Mouse (Mus musculus): ENCODE measurements around the gene Gm17078. TPM values are rescaled to one million over a fixed set of nuclear protein-coding genes. Genes with fewer than 3 reads are reported as not detected.
A peak's percentile ranks its signal among the peaks of the same experiment; 100 is the strongest.
"Not testable (repeated sequence)": the region's sequence is repeated elsewhere in the genome, so short reads cannot be mapped to it uniquely, and the experiment has no call there.

The Gm17078 gene
- not detected in 2 replicates for polyA plus RNA-seq (2012; rRNA removed)

- no peaks in the 10 kb centered on the region for H3K36me3 ChIP-seq (ENCODE audit: control insufficient read depth, insufficient read depth, low read length)
- H3K27ac ChIP-seq (ENCODE audit: control insufficient read depth, insufficient read depth, low read length): no peak within 1 kb of the TSS
- WGBS: 97% methylated on average over 1 of the region's 1 CpGs
- H3K4me1 ChIP-seq (replicated peaks; ENCODE audit: control insufficient read depth, insufficient read depth, low read length): no peaks in the 10 kb centered on the region
- no peak for DNase-seq
- TF ChIP-seq CTCF (IDR thresholded peaks at IDR 0.05; ENCODE audit: borderline replicate concordance, control insufficient read depth, extremely low read depth, insufficient read depth, low read length, poor library complexity) (no peak), POLR2A (IDR thresholded peaks at IDR 0.05; ENCODE audit: control insufficient read depth, extremely low read depth, insufficient read depth, low read length, poor library complexity) (no peak)
- no peak within 1 kb of the TSS for H3K4me3 ChIP-seq (ENCODE audit: control insufficient read depth, insufficient read depth, low read length)
- no peaks in the 10 kb centered on the region for H3K27me3 ChIP-seq (ENCODE audit: control insufficient read depth, insufficient read depth, low read length)
These were observed at the start of gene Gm17078 for GRCm38 (mm10) chr14:51611210-51611609. TSS of gene Gm17078 (minus strand) at chr14:51611310.

- 94% methylated on average over 1 of the region's 1 CpGs for WGBS
- DNase-seq; H3K4me1 ChIP-seq (replicated peaks; ENCODE audit: control insufficient read depth, insufficient read depth, low read length); H3K36me3 ChIP-seq (ENCODE audit: control insufficient read depth, insufficient read depth, low read length); H3K27ac ChIP-seq (ENCODE audit: control insufficient read depth, insufficient read depth, low read length); H3K27me3 ChIP-seq (ENCODE audit: control insufficient read depth, insufficient read depth, low read length); H3K4me3 ChIP-seq (ENCODE audit: control insufficient read depth, insufficient read depth, low read length): not testable (repeated sequence)
These were observed 24.5 kb upstream of the Gm17078 start, which contains the start of gene Gm4181 for GRCm38 (mm10) chr14:51635566-51635965. TSS of gene Gm4181 (minus strand) at chr14:51635666.

DNA sequence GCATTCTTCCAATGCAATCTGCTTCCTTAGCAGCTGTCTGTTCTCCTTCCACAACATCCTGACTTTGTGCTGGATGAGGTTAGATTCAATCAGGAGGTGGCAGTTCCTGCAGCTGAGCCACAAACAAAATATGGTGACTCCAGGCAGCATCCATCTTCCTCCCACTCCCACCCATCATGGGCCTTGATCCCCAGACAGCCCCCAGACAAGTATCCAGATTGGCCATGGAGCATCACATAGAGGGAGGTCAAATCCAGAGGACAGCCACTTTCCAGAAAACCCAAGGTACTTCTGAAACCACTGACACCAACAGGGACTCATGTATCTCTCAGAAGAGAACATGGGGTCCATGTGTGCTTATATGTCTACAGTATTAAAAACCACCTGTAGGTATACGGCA lies 21.3 kb upstream of the Gm17078 start:
- not testable (repeated sequence) for H3K4me3 ChIP-seq (ENCODE audit: control insufficient read depth, insufficient read depth, low read length); H3K4me1 ChIP-seq (replicated peaks; ENCODE audit: control insufficient read depth, insufficient read depth, low read length); H3K36me3 ChIP-seq (ENCODE audit: control insufficient read depth, insufficient read depth, low read length); H3K27me3 ChIP-seq (ENCODE audit: control insufficient read depth, insufficient read depth, low read length); H3K27ac ChIP-seq (ENCODE audit: control insufficient read depth, insufficient read depth, low read length)
- peak; percentile 14 for DNase-seq
- 97% methylated on average over 1 of the region's 1 CpGs for WGBS

DNA sequence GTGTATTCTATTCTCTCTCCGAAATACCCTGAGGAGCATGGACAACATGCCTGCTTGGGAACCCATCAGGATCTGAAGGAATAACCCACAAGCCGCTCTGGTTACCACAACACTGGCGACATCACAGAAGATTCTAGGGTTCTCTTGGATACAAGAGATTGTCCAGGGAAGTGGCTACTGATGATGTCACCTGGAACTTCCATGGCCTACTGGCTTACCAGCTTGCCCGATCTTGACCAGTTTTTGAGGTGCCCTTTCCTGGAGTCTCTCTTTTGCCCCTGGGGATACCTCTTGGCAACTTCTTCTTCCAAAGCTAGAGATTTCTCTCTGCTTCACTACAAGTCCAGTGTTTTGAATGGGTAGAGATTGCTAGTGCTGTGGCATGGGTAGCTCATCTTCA lies 19.1 kb downstream of the Gm17078 start, which contains the start of gene Gm17174:
Gene Gm17174, minus strand, starts transcription at position 101 of the 400 bp plus-strand sequence.
- not testable (repeated sequence) for H3K27ac ChIP-seq (ENCODE audit: control insufficient read depth, insufficient read depth, low read length); H3K4me3 ChIP-seq (ENCODE audit: control insufficient read depth, insufficient read depth, low read length); H3K4me1 ChIP-seq (replicated peaks; ENCODE audit: control insufficient read depth, insufficient read depth, low read length); DNase-seq; H3K27me3 ChIP-seq (ENCODE audit: control insufficient read depth, insufficient read depth, low read length); H3K36me3 ChIP-seq (ENCODE audit: control insufficient read depth, insufficient read depth, low read length)
- WGBS: 98% methylated on average over 4 of the region's 4 CpGs

DNA sequence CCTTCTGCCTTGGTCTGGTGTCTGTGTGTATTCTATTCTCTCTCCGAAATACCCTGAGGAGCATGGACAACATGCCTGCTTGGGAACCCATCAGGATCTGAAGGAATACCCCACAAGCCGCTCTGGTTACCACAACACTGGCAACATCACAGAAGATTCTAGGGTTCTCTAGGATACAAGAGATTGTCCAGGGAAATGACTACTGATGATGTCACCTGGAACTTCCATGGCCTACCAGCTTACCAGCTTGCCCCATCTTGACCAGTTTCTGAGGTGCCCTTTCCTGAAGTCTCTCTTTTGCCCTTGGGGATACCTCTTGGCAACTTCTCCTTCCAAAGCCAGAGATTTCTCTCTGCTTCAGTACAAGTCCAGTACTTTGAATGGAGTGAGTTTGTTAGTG lies 37.1 kb downstream of the Gm17078 start, which contains the start of gene Gm17175:
Gene Gm17175, minus strand, starts transcription at position 101 of the 400 bp plus-strand sequence.
- WGBS: 94% methylated on average over 2 of the region's 2 CpGs
- not testable (repeated sequence) for H3K4me3 ChIP-seq (ENCODE audit: control insufficient read depth, insufficient read depth, low read length); H3K27me3 ChIP-seq (ENCODE audit: control insufficient read depth, insufficient read depth, low read length); H3K27ac ChIP-seq (ENCODE audit: control insufficient read depth, insufficient read depth, low read length); H3K4me1 ChIP-seq (replicated peaks; ENCODE audit: control insufficient read depth, insufficient read depth, low read length); H3K36me3 ChIP-seq (ENCODE audit: control insufficient read depth, insufficient read depth, low read length); DNase-seq

Other genes starting within 250 kb of the Gm17078 start
- gene Gm7247, start 249.6 kb downstream of the Gm17078 start, polyA plus RNA-seq (2012; rRNA removed): not detected in 2 replicates
- gene Vmn2r88, start 200.5 kb downstream of the Gm17078 start, polyA plus RNA-seq (2012; rRNA removed): not detected in 2 replicates
- not detected in 2 replicates for gene Vmn2r89, start 159.5 kb downstream of the Gm17078 start, polyA plus RNA-seq (2012; rRNA removed)
- gene Gm5622, start 58.5 kb downstream of the Gm17078 start, polyA plus RNA-seq (2012; rRNA removed): not detected in 2 replicates
- not detected in 2 replicates for gene Gm17175, start 37.2 kb downstream of the Gm17078 start, polyA plus RNA-seq (2012; rRNA removed)
- gene Gm17174, start 19.2 kb downstream of the Gm17078 start, polyA plus RNA-seq (2012; rRNA removed): not detected in 2 replicates
- not detected in 2 replicates for gene Gm4181, start 24.4 kb upstream of the Gm17078 start, polyA plus RNA-seq (2012; rRNA removed)
- gene Gm17079, start 84.2 kb upstream of the Gm17078 start, polyA plus RNA-seq (2012; rRNA removed): not detected in 2 replicates
- gene Gm5800, start 105.9 kb upstream of the Gm17078 start, polyA plus RNA-seq (2012; rRNA removed): not detected in 2 replicates
- 1.0 and 2.1 TPM in 2 replicates for gene Ang4, start 162.3 kb upstream of the Gm17078 start, polyA plus RNA-seq (2012; rRNA removed)
- gene AY358078, start 188.7 kb upstream of the Gm17078 start, polyA plus RNA-seq (2012; rRNA removed): not detected in 2 replicates
- 0.82 and 1.8 TPM in 2 replicates for gene Ear6, start 242.4 kb upstream of the Gm17078 start, polyA plus RNA-seq (2012; rRNA removed)

Measured in thymus, adult 2 months (tissue).